Mouse (Mus musculus) embryonic fibroblast, embryonic 13.5 days (primary cell): ENCODE results near the gene Car2.

Experiments used
- CTCF ChIP-seq: IDR thresholded peaks from 2 replicates; pipeline ENCODE4 v1.5.1; 2011; ENCODE audit warnings: mild to moderate bottlenecking, control low read depth, low read length, moderate library complexity, borderline replicate concordance; ENCODE audit not compliant: insufficient read depth
- POLR2A ChIP-seq: IDR thresholded peaks from 2 replicates; pipeline ENCODE4 v1.6.1; 2011; ENCODE audit warnings: low read depth, mild to moderate bottlenecking, control low read depth, low read length, moderate library complexity

DNA sequence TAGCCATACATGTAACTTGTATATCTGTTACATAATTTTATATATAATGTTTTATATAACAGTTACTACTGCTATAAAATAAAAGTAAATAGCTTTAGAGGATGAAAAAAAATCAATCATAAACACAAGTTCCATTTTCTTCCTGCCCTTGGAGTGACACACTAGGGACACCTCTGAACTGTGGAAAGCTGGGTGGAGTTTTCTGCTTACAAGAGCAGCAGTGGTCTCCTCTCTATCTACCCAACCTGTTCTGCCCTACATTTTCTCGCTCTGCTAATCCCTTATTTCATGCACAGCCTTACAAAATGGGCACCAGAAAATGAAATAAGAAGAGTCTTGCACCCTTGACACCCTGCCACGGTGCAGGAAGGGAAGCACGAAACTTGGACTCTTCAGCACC is 6.8 kb upstream of the Car2 start:
- TF ChIP-seq CTCF, result no peak
- TF ChIP-seq POLR2A, result no peak
